Mouse (Mus musculus): ENCODE data around the gene Gm45521.

DNA sequence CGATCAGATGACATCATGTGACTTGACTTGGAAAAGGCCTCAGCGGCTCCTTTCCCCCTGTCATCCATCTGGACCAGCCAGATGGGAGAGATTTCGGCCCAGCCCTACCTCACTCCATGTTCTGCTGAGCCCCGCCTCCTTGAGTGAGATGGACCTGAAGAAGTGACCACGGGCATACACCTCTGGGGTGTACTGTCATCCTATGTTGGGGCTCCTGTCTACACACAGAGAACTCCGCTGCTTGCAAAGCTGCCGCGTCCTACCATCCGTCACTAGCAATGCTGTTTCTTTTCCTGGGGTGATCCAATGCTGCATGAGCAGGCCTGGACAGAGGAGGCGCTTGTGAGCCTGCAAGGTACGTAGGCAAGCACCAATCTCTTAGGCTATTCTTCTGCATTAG lies 3.5 kb downstream of the Gm45521 start:
- TF ChIP-seq CTCF (IDR thresholded peaks at IDR 0.05; ENCODE audit: low read depth) (peak; percentile 50), EP300 (IDR thresholded peaks at IDR 0.05; ENCODE audit: low read depth) (no peak)

Measured in liver, postnatal 0 days (tissue).